Mouse (Mus musculus) G1E (cell line): ENCODE data around the gene Sec14l2. TPM values are rescaled to one million over a fixed set of nuclear protein-coding genes. Genes with fewer than 3 reads are reported as not detected.

Source experiments
- ATAC-seq: 2 replicates; pipeline ENCODE4 v1.8.0; 2016; ENCODE audit warnings: mild to moderate bottlenecking; ENCODE audit not compliant: insufficient number of reproducible peaks, poor library complexity, low FRiP score, severe bottlenecking; ENCODE audit errors: extremely low read depth
- DNase-seq: peaks from one replicate; pipeline ENCODE4 v3.0.0; 2012; ENCODE audit warnings: low spot score
- H3K27me3 ChIP-seq: 2 replicates; pipeline ENCODE4 v1.6.1; 2012; ENCODE audit warnings: mild to moderate bottlenecking, low read length, inconsistent platforms; ENCODE audit not compliant: insufficient read depth
- H3K36me3 ChIP-seq: replicated peaks from 2 replicates; pipeline ENCODE3; 2012; ENCODE audit warnings: mild to moderate bottlenecking, inconsistent platforms
- H3K4me1 ChIP-seq: 2 replicates; pipeline ENCODE4 v1.6.1; 2012; ENCODE audit warnings: low read depth, low read length, inconsistent platforms, mixed read lengths; ENCODE audit not compliant: insufficient read depth
- H3K4me3 ChIP-seq: 2 replicates; pipeline ENCODE4 v1.5.1; 2012; ENCODE audit warnings: low read depth, mild to moderate bottlenecking, inconsistent platforms, low read length, moderate library complexity, mixed read lengths
- H3K9me3 ChIP-seq: replicated peaks from 2 replicates; pipeline ENCODE4 v1.6.1; 2012; ENCODE audit warnings: inconsistent platforms
- CTCF ChIP-seq: IDR thresholded peaks from 2 replicates; pipeline ENCODE4 v1.5.1; 2012; ENCODE audit warnings: low read depth, low read length, inconsistent platforms, mixed read lengths
- GATA1 ChIP-seq: IDR thresholded peaks from 2 replicates; pipeline ENCODE4 v1.6.1; 2012; ENCODE audit warnings: borderline replicate concordance, low read length, inconsistent platforms, mixed read lengths
- GATA2 ChIP-seq: IDR thresholded peaks from 2 replicates; pipeline ENCODE4 v1.6.1; 2012; ENCODE audit warnings: low read depth, low read length, inconsistent platforms, borderline replicate concordance
- POLR2AphosphoS5 ChIP-seq: IDR thresholded peaks from 2 replicates; pipeline ENCODE4 v1.6.1; 2012; ENCODE audit warnings: low read depth, low read length, inconsistent platforms; ENCODE audit not compliant: insufficient replicate concordance
- TAL1 ChIP-seq: conservative IDR thresholded peaks from 2 replicates; pipeline ENCODE4 v1.6.1; 2012; ENCODE audit warnings: low read depth, low read length, inconsistent platforms, mixed read lengths
- polyA plus RNA-seq: library from polyadenylated mRNA; stranded (reverse); fragments of >175 nt; gene quantifications from 2 replicates; pipeline ENCODE4 v1.2.3, GENCODE M21; 2012
- total RNA-seq, 2 experiments: library from RNA; stranded (forward) in 1 of 2; stranded (reverse) in 1 of 2; fragments of 200-1000 nt in 1 of 2; fragments of >200 nt in 1 of 2; fragmentation: Nextera tagmentation in 1 of 2; gene quantifications; 2 replicates each; pipeline ENCODE4 v1.2.3; 2014 to 2017

The Sec14l2 gene
- total and polyA plus RNA-seq, 3 experiments: 3.5 to 13.8 (median 6.6) TPM

GRCm38 (mm10) chr11:4097091-4097621 is 26.1 kb downstream of the Sec14l2 start:
- peaks cover under 1% of the 10 kb centered on the region for H3K9me3 ChIP-seq
- TF ChIP-seq CTCF (no peak), GATA1 (no peak), POLR2AphosphoS5 (no peak), TAL1 (no peak), GATA2 (no peak)
- H3K27me3 ChIP-seq: peaks cover 6% of the 10 kb centered on the region
- no peak for DNase-seq
- H3K4me1 ChIP-seq: peaks cover 54% of the 10 kb centered on the region
- H3K36me3 ChIP-seq: peaks cover 23% of the 10 kb centered on the region
- no peak for ATAC-seq
- peak overlapping the region; percentile 75 for H3K4me3 ChIP-seq

GRCm38 (mm10) chr11:4096054-4096984 is 26.9 kb downstream of the Sec14l2 start:
- Histone ChIP-seq H3K9me3 (peaks cover 8% of the 10 kb centered on the region), H3K4me1 (peaks cover 54% of the 10 kb centered on the region), H3K27me3 (no peaks in the 10 kb centered on the region), H3K4me3 (peak overlapping the region; percentile 75), H3K36me3 (peaks cover 31% of the 10 kb centered on the region)
- DNase-seq: peak; percentile 89
- peak; percentile 85 for ATAC-seq
- TF ChIP-seq POLR2AphosphoS5 (0 out of 2 replicates have a peak, but pooled peaks have one; percentile 54), GATA1 (no peak), TAL1 (no peak)

GRCm38 (mm10) chr11:4095171-4096053 is 27.8 kb downstream of the Sec14l2 start, which contains the start of gene Mtfp1:
Gene Mtfp1, minus strand, starts transcription at chr11:4095445.
- Histone ChIP-seq H3K4me3 (peak within 1 kb of the TSS; percentile 75), H3K36me3 (peaks cover 38% of the 10 kb centered on the region), H3K9me3 (peaks cover 15% of the 10 kb centered on the region), H3K27me3 (no peaks in the 10 kb centered on the region; the same call in 1 of the 2 replicates), H3K4me1 (peaks cover 54% of the 10 kb centered on the region)
- no peak for TF ChIP-seq POLR2AphosphoS5
- DNase-seq: peak; percentile 72
- no peak for ATAC-seq

GRCm38 (mm10) chr11:4094378-4095170 is 28.6 kb downstream of the Sec14l2 start:
- Histone ChIP-seq H3K9me3 (peaks cover 15% of the 10 kb centered on the region), H3K36me3 (peaks cover 35% of the 10 kb centered on the region), H3K4me1 (peaks cover 54% of the 10 kb centered on the region), H3K27me3 (no peaks in the 10 kb centered on the region; the same call in 1 of the 2 replicates), H3K4me3 (peak overlapping the region; percentile 75)
- no peak for ATAC-seq
- TF ChIP-seq CTCF (peak; percentile 73), POLR2AphosphoS5 (no peak)
- DNase-seq: peak; percentile 84

- peaks cover 53% of the 10 kb centered on the region for H3K4me1 ChIP-seq
- no peaks in the 10 kb centered on the region; the same call in 1 of the 2 replicates for H3K27me3 ChIP-seq
- DNase-seq: no peak
- H3K4me3 ChIP-seq: peak overlapping the region; percentile 75
- peaks cover 35% of the 10 kb centered on the region for H3K36me3 ChIP-seq
- TF ChIP-seq GATA2 (no peak), POLR2AphosphoS5 (no peak), TAL1 (no peak), CTCF (no peak), GATA1 (no peak)
- no peak for ATAC-seq
- H3K9me3 ChIP-seq: peaks cover 15% of the 10 kb centered on the region
Observed at GRCm38 (mm10) chr11:4093459-4094377, 29.5 kb downstream of the Sec14l2 start.
